Mouse (Mus musculus) hematopoietic stem cell, adult 5-6 weeks (primary cell): ENCODE results near the gene Mecom. TPM values are rescaled to one million over a fixed set of nuclear protein-coding genes. Genes with fewer than 3 reads are reported as not detected.
A peak's percentile ranks its signal among the peaks of the same experiment; 100 is the strongest.
"Not testable (repeated sequence)": the region's sequence is repeated elsewhere in the genome, so short reads cannot be mapped to it uniquely, and the experiment has no call there.

ENCODE experiments used
- ATAC-seq, 2 experiments: fragments of 125-278 bp in 1 of 2; replicated peaks in 1 of 2; 2 replicates each; pipeline ENCODE4 v1.8.0; 2016 to 2017; ENCODE audit warnings: inconsistent platforms in 2 of 2, mild to moderate bottlenecking in 2 of 2, moderate number of reproducible peaks in 2 of 2, low read depth in 1 of 2, moderate TSS enrichment in 1 of 2; ENCODE audit not compliant: low FRiP score in 2 of 2, poor library complexity in 2 of 2, severe bottlenecking in 2 of 2, insufficient read depth in 1 of 2, low TSS enrichment in 1 of 2
- total RNA-seq: library from RNA; stranded (forward); fragments of 172-1452, 232-1000 nt; gene quantifications from 2 replicates; pipeline ENCODE4 v1.2.3, GENCODE M21; 2017

Gene Mecom
- 82.2 and 104 TPM in 2 replicates for total RNA-seq

DNA sequence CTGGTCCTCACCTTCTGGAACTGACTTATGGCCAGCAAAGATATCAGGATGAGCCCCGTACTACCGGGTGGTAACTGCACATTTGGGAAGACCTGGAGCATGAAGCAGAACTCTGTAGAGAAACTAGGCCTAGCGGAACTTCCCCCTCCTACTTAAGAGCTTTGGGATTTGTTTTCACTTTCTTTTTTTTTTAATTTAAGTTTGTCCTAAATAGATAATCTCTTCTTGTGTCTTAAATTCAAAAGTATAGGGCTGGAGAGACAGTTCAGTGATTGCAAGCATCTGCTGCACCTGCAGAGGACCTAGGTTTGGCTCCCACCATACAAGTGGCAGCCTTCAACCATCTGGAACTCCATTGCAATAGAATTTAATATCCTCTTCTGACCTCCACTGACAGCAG is at the start of gene Mecom:
Mecom (minus strand) TSS at position 101 of the 400 bp plus-strand sequence.
- ATAC-seq = no peak

DNA sequence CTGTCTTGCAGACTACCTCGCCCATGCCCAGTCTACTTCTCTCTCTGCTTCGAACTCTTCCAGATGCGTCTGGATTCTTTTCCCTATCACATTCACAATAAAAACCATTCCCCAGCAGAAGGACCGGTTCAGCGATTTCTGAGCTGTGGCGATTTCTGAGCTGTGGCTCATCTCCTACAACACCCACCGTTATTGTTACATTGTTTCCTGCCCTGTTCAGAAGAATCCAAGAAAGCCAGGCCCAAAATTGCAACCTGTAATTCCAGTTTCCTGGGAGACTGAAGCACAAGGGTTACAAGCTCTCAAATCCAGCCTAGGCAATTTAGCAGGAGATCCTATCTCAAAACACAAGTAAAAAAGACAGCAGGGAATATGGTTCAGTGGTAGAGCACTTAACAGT is 49.5 kb upstream of the Mecom start:
- no peak for ATAC-seq

DNA sequence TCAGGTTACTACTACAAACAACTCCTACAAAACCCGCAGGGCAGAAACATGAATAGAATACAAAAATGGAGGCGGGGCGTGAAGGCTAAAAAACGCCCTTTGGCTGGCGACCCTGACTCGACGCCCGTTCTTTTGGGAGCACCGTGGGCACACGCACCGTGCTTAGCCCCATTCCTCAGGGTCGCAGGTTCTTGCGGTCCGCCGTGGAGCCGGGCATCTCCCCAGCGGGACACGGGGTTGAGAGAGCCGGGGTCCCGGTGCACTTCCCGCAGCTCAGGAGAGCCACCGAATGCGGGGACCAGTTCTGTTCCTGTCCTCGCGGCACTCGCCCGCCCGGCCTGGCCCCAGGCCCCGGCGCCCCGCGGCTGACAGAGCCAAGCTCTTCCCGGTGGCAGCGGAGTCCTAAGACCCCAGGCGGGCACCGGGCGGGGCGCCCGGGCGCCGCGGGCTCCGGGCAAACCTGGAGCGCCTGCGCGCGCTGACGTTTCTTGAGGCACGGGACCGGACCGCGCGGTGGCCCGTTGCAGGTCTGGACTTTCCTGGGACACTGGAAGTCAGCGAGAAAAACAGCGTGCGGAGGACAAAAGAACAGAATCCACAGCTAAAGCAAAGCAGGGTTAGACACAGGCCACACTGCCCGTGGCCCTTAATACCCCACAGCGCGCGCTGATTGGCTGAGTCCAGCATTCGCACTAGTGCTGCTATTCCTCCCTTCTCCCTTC is 47.5 kb upstream of the Mecom start:
- peak; percentile 16 to 23; a peak in 1 of 4 replicates for ATAC-seq

DNA sequence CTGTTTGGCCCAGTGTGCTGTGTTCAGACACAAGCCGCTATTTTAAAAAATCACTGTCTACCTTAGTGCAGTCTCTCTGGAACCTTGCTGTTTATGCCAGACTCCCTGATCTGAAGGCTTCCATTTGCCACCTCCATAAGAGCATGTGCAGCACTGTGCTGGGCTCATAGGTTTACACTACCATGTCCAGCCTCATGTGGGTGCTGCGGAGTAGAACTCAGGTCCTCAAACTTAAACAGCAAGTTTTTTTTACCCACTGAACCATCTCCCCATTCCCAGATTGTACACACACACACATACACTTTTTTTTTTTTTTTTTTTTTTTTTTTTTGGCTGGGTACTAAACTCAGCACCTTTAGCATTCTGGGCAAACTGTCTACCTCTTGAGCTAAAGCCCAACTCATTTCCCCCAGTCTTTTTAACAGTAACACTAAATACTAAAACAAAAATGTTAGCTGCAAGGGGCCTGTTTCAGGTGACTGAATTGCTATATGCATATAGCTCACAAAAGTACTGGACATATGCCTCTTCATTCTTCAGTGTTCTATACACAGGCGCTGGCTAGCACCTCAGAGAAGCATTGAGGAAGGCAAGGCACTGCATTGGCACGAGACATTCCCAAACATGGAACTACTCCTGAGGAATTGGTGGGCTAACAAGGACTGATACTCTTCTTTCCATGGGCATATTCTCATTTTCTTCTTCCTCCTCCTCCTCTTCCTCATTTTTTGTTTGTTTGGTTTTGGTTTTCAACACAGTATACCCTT is 46.1 kb upstream of the Mecom start:
- peak; percentile 51 to 53; a peak in 1 of 4 replicates for ATAC-seq

DNA sequence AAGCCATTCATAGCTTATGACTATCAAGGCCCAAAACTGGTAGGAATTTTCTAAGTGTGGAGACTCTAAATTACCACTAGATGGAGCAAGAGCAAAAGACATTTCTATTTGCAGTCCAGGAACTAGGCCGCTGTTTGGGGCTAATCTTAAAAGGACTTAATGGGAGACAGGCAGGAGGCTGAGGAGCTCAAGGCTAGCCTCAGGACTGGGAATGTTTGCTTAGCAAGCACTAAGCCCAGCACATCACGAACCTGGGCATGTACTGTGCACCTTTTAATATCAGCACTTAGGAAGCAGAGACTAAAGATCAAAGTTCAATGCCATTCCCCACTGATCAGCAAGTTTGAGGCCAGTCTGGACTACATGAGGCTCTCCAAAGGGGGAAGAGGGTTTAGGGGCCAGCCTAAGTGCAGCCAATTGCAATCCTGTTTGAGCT is 44.6 kb upstream of the Mecom start:
- ATAC-seq = peak; percentile 70 to 75

DNA sequence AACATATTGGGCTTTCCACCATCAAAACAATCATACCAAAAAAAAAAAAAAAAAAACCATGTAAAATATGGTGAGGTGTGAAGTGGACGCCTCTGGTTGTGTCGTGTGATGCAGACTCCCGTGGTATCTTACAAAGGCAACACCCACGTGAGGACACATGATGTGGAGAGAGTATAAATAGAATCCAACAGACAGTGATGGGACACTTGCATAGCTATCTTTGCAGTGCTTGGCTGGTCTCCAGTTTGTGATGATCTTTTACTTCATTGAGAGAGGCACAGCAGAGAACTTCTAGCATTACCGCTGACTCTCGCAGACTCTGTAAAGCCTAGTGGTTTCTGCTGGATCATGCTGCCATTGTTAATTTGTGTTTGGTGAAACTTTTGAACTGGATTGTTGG is 41.1 kb upstream of the Mecom start:
- no peak for ATAC-seq

DNA sequence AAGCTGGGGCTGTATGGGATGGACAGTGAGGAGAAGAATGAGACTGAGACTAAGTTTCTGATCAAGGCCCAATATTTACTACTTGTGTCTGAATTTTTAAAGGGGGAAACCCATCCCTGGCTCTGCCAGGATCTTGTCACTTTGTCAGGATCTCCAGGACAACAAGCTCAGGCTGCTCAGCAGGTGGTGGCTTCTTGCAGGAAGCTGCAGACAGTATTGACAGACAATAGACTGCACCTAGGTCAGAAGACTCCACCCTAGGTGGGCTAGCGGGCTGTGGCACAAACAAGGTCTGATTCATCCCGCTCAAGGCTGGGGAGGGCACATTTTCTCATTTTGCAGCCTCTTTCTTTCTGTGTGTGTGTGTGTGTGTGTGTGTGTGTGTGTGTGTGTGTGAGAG is 25.7 kb upstream of the Mecom start:
- ATAC-seq = no peak

DNA sequence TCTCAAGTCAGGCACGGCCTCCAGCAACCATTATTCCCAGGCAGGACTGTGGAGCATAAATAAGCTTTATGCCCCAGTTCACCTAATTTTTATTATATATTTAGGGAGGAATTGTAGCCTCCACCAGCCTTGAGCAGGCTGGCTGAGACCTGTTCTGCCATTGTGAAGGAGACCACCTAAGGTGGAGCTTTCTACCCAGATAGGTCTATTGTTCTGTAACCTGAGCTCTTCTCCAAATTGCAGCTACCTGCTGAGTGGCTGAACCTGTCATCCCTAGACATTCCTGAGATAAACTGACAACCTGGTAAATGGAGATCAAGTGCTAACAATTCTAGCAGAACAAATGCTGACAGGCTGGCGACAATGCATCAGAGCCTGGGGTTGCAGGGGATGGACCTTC is 18.5 kb upstream of the Mecom start:
- ATAC-seq = not testable (repeated sequence)

DNA sequence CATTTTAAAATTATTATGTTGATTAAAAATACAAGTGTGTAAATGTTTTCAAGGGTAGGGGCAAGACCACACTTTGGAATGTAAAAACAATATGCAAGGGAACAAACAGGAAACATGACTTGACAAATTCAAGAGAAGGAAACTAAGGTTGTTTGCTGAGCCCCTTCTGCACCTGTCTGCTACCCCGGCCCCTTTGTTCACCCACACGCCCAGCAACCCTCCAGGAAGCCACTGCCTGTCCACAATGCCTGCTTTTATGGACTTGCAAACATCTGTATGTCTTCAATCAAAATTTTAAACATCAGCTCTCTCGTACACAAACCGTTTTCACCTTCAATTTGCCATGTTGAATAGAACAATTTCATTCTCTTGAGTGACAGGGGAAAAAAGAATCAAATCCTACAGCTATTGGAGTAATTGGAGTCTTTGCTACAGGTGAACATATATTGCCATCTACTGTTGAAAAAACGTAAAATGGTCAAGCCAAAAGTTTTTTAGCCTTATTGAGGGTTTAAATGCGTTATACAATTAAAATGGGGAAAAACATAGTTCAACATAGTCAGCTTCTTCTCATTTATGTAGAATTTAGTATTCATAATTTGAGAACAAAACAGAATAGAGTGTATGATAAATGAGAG is 13.0 kb upstream of the Mecom start:
- ATAC-seq = no peak

DNA sequence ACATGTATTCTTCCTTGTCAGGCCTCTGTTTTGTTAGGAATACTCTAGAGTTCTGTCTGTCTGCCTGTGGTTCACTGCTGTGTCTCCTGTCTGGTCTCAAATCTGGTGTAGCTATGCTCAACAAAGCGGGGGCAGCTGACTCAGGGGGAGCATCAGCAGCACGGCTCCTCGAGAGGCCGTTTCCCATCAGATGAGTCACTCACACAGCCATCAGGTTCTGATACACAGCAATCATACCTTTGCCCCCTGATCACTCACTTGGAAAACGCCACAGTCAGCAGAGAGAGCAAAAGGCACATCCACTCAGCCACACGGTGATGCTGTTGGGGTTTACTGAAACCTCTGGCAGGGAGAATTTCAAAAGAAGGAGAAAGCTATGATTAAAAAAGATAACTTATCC is 5.9 kb upstream of the Mecom start:
- ATAC-seq = no peak

DNA sequence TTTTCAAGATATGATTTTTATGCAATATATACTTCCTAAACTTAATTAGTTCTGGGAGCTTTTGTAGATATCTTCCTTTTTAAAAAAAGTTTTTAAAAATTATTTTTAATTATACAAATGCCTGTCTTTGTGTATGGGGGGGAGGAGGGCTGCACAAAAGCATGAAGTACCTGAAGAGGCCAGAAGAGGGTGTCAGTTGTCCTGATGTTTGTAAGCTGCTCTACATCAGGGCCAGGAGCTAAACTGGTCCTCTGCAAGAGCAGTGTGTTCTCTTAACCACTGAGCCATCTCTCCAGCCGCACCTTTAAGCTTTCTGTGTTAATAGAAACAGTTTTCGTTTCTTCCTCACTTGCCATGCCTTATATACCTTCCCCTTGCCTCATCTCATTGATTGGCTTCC is 2.4 kb upstream of the Mecom start:
- peak in 1 of 2 experiments; percentile 62; a peak in 1 of 4 replicates for ATAC-seq

DNA sequence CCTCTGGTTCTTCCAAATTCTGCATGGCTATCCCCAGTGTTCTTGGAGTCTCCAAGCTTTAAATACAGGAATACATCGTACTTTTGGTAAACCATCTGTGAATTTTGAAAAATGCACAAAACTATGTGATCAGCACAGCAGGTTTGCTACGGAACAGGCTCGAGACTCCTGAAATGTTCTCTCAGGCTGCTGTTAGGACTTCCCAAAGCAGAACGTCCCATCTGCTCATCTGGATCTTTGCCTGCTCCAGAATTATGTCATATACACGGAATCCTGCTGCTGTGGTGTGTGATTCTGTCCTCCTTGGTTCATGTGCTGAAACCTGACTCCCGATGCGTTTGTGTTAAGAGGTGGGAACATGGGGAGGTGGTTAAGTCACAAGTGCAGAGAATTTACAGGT is 1.1 kb upstream of the Mecom start:
- no peak for ATAC-seq

DNA sequence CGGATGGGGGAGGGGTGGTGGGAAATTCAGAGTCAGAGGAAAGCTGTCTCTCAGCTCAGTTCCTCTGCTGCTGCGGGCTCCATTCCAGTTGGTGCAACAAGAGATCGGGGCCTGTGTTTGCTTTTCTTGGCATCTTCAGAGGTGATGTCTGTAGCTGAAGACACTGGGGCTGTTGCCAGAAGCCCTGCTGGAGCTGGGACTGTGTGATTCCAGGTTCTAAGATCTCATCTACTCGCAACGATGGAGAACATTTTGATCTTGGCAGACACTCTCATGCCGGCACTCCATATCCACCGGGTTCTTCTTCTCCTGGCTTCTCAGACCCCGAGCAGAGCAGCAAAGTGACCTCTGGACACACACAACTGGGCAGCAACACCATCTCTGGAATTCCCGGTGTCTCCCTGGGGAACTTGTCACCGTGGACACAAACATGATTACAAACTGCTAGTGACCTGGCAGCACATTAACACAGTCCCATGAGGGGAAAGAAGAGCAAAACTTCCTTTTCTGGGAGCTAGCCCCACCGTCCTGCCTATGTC is 908 bp downstream of the Mecom start:
- no peak for ATAC-seq

DNA sequence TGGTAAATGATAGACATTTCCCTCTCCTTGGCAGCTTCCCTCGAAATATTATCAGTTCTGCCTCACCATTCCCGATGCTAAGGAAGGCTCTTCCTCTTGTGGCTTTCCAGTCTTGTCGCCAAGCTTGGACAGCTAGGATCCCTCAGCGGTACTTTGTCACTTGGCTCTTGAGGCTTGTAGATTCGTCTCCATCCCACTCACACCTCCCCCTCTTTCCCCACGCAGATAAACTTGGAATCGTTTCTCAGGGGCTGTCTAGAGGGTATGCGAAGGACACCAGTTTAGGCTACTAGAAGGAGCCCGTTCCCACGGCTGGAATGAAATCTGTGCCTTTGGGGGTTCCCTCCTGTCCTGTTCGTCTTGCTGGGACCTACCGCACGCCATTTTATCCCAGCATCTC is 1.4 kb downstream of the Mecom start:
- ATAC-seq = no peak

DNA sequence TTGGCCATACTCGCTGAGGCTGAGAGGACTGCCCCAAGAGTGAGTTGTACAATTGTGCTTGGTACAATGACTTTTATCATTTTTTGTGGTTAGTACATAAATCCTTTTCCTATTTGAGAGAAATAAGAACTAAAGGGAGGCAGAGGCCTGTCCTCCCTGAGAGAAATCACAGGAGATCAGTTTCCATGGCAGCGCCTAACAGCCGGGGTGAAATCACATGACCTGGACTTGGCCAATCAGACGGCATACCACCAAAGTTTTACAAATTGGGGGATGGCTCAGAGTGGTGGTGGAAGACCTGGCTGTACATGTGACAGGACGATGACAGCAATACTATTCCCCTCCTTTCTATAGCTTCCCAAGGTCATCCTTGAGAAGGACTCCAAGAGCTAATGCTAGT is 2.6 kb downstream of the Mecom start:
- no peak for ATAC-seq

DNA sequence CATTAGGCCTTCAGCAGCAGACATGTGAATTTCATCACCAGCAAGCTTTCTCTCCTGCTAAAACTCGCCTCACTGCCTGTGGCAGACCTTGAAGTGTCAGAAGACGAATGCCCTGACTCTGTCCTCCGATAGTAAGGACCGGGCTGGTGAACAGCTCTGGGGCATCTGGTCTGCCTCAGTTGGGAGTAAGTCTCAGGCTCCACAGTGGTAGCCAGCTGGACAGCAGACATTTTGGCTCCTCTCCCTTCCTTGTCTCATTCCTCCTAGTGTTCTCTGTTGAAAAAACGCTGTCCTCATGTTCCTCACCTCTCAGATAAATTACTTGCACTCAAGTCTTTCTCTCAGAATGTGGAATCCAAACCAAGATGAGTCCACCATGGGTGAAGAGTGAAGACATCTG is 3.5 kb downstream of the Mecom start:
- no peak for ATAC-seq

DNA sequence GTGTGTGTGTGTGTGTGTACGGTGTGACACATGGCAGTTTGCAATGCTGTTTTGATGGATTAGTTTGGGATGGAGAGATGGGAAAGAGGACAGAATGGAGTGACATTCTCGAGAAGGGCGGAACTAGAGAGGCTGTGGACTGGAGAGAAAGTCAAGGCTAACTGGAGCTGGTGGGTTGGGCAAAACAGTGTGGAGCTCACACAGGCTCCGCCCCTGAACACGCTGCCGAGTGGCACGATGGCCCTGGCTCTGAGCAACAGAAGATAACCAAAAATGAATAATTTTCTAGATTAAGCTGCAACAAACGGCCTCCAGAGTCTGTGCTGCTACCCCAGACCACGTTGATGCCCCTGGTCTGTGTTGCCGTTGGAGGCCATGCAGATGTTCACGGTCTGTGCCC is 12.0 kb downstream of the Mecom start:
- ATAC-seq = no peak

DNA sequence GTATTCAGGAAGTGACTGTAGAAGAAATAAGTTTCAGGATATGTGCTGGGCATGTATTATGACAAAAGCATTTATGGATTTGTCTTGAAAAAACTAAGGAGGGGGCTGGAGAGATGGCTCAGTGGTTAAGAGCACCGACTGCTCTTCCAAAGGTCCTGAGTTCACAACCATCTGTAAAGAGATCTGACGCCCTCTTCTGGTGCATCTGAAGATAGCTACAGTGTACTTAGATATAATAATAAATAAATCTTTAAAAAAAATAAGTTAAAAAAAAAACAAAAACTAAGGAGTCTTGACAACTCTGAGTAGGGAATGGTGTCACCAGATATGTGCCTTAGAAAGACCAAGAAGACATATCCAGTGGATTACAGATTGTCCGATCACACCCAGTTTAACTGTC is 27.1 kb downstream of the Mecom start:
- not testable (repeated sequence) for ATAC-seq
